Mouse (Mus musculus): ENCODE data around the gene Tle6. TPM values are rescaled to one million over a fixed set of nuclear protein-coding genes. Genes with fewer than 3 reads are reported as not detected.
"Not testable (repeated sequence)": the region's sequence is repeated elsewhere in the genome, so short reads cannot be mapped to it uniquely, and the experiment has no call there.

The Tle6 gene
- polyA plus RNA-seq, 1 experiment = 21.2 TPM

DNA sequence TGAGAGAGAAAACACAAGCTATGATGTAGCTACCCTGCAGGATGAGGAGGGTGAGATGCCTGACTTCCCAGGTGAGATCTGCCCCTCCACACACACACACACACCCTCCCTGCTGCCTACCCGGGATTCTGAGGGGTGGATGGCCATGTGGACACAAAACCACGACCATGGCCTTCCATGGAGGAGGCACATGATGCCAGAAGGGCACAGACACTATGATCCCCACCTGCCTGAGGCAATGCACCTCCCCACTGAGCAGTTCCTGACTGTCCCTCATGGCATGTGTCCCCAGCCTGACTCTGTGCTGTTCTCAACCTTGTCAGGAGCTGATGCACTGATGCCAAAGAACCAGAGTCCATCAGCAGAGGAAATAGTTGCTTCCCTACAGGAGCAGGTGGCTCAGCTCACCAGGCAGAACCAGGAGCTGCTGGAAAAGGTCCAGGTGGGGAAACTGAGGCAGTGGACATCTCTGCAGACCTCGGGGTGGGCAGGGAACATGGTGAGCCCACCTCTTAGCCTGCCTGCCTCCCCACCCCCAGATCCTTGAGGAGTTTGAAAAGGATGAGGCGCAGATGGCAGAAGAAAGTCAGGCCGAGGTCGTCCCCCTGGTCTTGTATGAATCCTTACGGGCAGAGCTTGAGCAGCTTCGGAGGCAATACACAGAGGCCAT is 41.2 kb upstream of the Tle6 start:
- Histone ChIP-seq H3K27ac (ENCODE audit: insufficient read depth, low read length) (0 out of 2 replicates have a peak overlapping the region, but pooled peaks have one; percentile 90), H3K4me3 (ENCODE audit: insufficient read depth, low read length) (peak overlapping the region; percentile 87; the same call in 1 of the 2 replicates), H3K4me1 (ENCODE audit: control insufficient read depth, insufficient read depth, low read length) (peaks cover 15% of the 10 kb centered on the region)
- TF ChIP-seq CTCF (IDR thresholded peaks at IDR 0.05; ENCODE audit: extremely low read depth, insufficient read depth, low read length) (no peak), POLR2A (IDR thresholded peaks at IDR 0.05; ENCODE audit: extremely low read depth, insufficient read depth, low read length) (no peak; the same call in 1 of the 2 replicates)

DNA sequence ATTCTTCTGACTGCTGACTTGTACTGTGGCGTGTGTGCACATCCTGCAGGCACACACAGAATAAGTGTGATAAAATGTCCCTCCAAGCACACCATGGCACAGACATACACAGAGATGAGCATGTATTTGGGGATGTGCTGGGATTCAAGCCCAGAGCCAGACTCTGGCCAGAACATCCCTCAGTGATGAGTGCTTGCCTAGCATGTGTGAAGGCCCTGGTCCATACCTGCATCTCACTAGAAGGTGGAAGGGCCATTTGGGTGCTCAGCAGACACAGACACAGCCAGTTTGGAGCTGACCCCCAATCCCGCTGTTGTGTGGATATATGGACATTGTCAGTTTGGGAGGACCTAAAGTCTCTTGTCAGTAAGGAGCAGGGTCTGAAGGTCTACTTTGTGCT is 40.7 kb upstream of the Tle6 start:
- TF ChIP-seq CTCF (IDR thresholded peaks at IDR 0.05; ENCODE audit: extremely low read depth, insufficient read depth, low read length) (no peak), POLR2A (IDR thresholded peaks at IDR 0.05; ENCODE audit: extremely low read depth, insufficient read depth, low read length) (no peak)

DNA sequence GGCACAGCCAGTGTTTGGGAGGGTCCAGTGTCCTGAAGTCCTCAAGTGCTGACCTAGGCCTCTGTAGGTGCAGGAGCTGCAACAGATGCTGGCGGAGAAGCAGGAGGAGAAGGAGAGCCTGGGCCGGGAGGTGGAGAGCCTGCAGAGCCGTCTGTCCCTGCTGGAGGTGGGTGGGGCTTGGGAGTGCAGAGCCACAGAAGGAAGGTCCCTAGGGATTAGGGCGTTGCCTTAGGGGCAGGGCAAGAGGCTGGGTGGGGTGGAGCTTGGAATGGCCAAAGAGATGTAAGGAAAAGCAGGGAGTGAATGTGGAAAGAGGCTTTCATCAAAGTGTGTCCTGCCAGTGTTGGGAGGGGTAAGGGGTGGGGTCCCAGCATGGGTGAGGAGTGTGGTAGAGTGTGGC is 40.0 kb upstream of the Tle6 start:
- H3K4me3 ChIP-seq (ENCODE audit: insufficient read depth, low read length); H3K27ac ChIP-seq (ENCODE audit: insufficient read depth, low read length): not testable (repeated sequence)
- H3K4me1 ChIP-seq (ENCODE audit: control insufficient read depth, insufficient read depth, low read length) = peaks cover 15% of the 10 kb centered on the region

More for the DNA sequence above, 40.7 kb upstream of the Tle6 start:
- H3K4me1 ChIP-seq (ENCODE audit: control insufficient read depth, insufficient read depth, low read length) = peaks cover 15% of the 10 kb centered on the region
- peak overlapping the region; percentile 87; the same call in 1 of the 2 replicates for H3K4me3 ChIP-seq (ENCODE audit: insufficient read depth, low read length)
- H3K27ac ChIP-seq (ENCODE audit: insufficient read depth, low read length) = no peak overlapping the region

DNA sequence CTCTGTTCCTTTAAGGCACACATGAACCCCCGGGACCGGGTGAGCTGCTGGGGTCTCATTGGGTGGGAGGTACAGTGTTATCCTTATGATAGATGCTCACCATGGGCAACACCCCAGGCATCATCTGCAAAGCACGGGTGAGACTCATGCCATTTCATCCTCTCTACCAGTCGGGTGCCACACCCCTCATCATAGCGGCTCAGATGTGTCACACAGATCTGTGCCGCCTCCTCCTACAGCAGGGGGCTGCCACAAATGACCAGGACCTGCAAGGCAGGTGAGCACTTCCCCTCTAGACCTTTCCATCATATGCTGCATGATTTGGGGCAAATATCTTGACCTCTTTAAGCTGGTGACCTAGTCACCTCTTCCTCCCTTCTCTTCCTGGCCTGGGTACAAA is 37.2 kb upstream of the Tle6 start:
- peaks cover 15% of the 10 kb centered on the region for H3K4me1 ChIP-seq (ENCODE audit: control insufficient read depth, insufficient read depth, low read length)
- TF ChIP-seq POLR2A (IDR thresholded peaks at IDR 0.05; ENCODE audit: extremely low read depth, insufficient read depth, low read length) (no peak), CTCF (IDR thresholded peaks at IDR 0.05; ENCODE audit: extremely low read depth, insufficient read depth, low read length) (no peak)
- no peak overlapping the region for H3K4me3 ChIP-seq (ENCODE audit: insufficient read depth, low read length)
- H3K27ac ChIP-seq (ENCODE audit: insufficient read depth, low read length) = no peak overlapping the region

DNA sequence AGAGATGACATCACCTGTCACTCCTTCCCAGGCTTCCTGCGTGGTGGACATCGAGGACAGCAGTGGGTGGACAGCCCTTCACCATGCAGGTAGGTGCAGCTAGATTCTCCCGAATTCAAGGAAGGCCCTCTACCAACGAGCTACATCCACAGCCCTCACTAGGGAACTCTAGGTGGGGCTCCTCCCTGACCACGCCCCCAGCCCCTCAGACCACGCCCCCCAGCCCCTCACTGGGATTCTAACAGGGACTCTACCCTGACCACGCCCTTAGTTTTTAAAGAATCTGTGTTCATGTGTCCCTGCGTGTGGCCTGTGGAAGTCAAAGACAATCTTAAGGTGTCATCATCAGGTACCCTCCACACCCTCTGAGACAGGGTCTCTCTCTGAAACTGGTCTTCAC is 35.5 kb upstream of the Tle6 start:
- Histone ChIP-seq H3K4me1 (ENCODE audit: control insufficient read depth, insufficient read depth, low read length) (no peaks in the 10 kb centered on the region), H3K27ac (ENCODE audit: insufficient read depth, low read length) (no peak overlapping the region), H3K4me3 (ENCODE audit: insufficient read depth, low read length) (no peak overlapping the region)
- no peak for TF ChIP-seq CTCF (IDR thresholded peaks at IDR 0.05; ENCODE audit: extremely low read depth, insufficient read depth, low read length)
- no peak for TF ChIP-seq POLR2A (IDR thresholded peaks at IDR 0.05; ENCODE audit: extremely low read depth, insufficient read depth, low read length)

DNA sequence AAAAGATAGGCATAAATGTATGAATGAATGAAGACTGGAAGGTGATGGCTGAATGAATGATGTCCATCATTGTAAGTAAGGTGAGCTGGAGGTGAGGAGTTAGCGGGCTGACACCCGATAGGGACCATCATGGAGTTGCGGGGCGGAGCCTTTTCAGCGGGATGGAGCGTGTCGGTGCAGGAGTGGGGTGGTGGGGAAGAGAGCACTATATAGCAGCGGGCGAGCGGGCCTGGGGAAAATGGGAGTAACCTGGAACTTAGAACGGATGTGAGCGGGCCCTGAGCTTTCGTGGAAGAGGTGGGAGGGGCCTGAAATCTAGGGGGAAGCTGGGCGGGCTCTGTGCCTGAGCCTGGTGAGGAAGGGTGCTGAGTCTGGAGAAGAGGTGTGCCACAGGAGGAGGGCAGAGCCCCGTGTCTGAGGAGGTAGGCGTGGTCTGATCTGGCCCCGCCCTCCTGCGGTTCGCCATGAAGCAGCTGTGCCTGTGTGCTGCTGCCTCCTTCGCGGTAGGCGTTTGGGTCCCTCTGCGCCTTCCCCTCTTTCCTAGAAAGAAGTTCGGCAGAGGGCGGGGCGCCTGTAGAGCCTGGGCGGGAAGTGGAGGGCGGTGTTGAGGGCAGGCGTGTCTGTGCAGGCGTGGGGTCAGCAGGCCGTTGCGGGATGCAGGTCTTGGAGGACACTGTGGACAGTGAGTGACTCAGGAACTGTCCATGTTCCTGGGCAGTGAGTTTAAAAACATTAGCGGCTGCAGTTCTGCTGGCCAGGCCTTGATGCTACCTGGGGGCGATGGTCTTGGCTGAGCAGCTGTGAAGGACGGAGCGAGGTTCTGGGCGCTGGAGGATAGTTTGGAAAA is 32.6 kb upstream of the Tle6 start:
- Histone ChIP-seq H3K4me3 (ENCODE audit: insufficient read depth, low read length) (peak overlapping the region; percentile 32), H3K27ac (ENCODE audit: insufficient read depth, low read length) (no peak overlapping the region), H3K4me1 (ENCODE audit: control insufficient read depth, insufficient read depth, low read length) (no peaks in the 10 kb centered on the region)
- peak; percentile 83; the same call in 1 of the 2 replicates for TF ChIP-seq POLR2A (IDR thresholded peaks at IDR 0.05; ENCODE audit: extremely low read depth, insufficient read depth, low read length)
- no peak for TF ChIP-seq CTCF (IDR thresholded peaks at IDR 0.05; ENCODE audit: extremely low read depth, insufficient read depth, low read length)

DNA sequence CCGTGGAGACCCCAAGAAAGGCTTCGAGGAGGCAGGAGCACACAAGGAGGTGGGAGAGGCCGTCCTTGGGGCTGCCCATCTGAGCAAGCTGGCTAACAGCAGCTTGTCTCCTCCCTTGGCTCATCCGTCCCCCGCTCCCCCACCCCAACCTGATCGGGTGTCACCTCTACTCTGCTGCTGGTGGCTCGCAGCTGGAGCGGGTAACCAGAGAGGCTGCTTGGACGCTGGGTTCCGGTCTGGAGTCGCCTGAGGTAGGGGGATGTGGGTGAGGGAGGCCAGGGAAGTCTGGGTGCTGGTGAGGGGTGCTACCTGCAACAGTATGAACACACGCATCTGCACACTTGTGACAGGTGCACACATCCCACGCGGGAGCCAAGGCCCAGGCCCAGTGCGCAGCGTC is 27.5 kb upstream of the Tle6 start, which contains the start of gene Ankrd24:
TSS of gene Ankrd24 (plus strand) at position 151 of the 400 bp plus-strand sequence.
- Histone ChIP-seq H3K4me1 (ENCODE audit: control insufficient read depth, insufficient read depth, low read length) (no peaks in the 10 kb centered on the region), H3K4me3 (ENCODE audit: insufficient read depth, low read length) (peak within 1 kb of the TSS; percentile 71), H3K27ac (ENCODE audit: insufficient read depth, low read length) (peak within 1 kb of the TSS; percentile 14; the same call in 1 of the 2 replicates)
- TF ChIP-seq POLR2A (IDR thresholded peaks at IDR 0.05; ENCODE audit: extremely low read depth, insufficient read depth, low read length) (no peak), CTCF (IDR thresholded peaks at IDR 0.05; ENCODE audit: extremely low read depth, insufficient read depth, low read length) (no peak)

DNA sequence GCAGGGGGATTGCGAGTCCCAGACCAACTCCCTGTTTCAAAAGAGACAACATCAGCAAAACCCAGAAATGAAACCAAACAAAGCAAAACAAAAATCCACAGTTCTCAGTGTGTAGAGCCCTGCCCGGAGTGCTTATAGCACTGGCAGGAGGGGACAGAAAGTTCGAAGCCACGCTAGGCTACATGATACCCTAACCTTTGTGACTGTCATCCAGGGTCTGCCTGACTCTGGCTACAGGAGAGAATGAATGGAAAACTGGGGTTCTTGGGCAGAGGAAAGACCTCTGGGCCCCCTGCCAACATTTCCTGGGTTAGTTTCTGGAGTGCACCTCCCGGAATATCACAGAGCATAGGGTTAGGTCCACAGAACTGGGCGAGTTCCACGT is 27.0 kb upstream of the Tle6 start:
- peak overlapping the region; percentile 71 for H3K4me3 ChIP-seq (ENCODE audit: insufficient read depth, low read length)
- H3K4me1 ChIP-seq (ENCODE audit: control insufficient read depth, insufficient read depth, low read length) = no peaks in the 10 kb centered on the region
- H3K27ac ChIP-seq (ENCODE audit: insufficient read depth, low read length) = peak overlapping the region; percentile 14; the same call in 1 of the 2 replicates
- no peak for TF ChIP-seq CTCF (IDR thresholded peaks at IDR 0.05; ENCODE audit: extremely low read depth, insufficient read depth, low read length)
- no peak for TF ChIP-seq POLR2A (IDR thresholded peaks at IDR 0.05; ENCODE audit: extremely low read depth, insufficient read depth, low read length)

DNA sequence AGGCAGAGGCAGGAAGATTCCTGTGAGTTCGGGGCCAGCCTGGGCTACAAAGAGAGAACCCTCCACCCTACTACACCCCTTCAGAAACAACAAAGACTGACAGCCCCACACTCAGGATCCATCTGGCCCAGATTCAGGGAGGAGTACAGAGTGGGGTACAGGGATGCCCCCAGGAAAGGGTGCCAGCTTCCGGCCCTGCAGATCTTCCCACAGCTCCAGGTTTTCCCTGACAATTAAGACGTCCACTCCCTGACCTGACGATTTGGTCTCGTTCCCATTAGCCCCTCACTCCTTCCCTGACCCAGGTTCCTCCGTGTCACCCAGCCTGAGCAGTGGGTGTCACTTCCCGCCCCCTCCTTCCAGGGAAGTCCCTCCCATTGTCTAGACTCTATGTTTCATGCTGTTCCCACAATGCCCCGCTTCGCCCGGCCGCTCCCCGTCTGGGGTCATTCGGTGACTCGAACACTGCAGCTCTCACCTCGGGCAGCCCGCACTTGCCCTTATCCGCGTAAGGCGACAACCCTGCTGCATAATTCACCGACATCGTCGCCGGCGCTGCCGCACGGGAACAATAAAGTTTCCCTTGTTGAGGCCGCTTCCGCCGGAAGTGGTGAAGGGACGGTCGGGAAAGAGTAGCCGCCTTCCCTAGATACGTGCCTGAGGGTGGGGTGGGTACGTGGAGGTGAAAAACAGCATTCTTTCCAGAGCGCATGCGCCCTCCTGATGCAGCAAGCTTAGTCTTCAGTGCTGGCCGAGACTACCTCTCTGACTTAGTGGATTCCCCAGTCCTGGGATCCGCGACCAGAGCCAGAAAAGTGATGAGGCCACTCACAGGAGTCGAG is 26.3 kb upstream of the Tle6 start, which contains the start of gene Sirt6:
TSS of gene Sirt6 (minus strand) at position 804 of the 842 bp plus-strand sequence.
- H3K27ac ChIP-seq (ENCODE audit: insufficient read depth, low read length) = peak within 1 kb of the TSS; percentile 14; the same call in 1 of the 2 replicates
- TF ChIP-seq CTCF (IDR thresholded peaks at IDR 0.05; ENCODE audit: extremely low read depth, insufficient read depth, low read length) (no peak), POLR2A (IDR thresholded peaks at IDR 0.05; ENCODE audit: extremely low read depth, insufficient read depth, low read length) (peak; percentile 92)
- no peaks in the 10 kb centered on the region for H3K4me1 ChIP-seq (ENCODE audit: control insufficient read depth, insufficient read depth, low read length)
- peak within 1 kb of the TSS; percentile 71 for H3K4me3 ChIP-seq (ENCODE audit: insufficient read depth, low read length)

Data from cortical plate, adult 2 months (tissue).